Mouse (Mus musculus) ZHBTc4 (cell line): Measurements from ENCODE around the gene Rgs3.
A peak's percentile ranks its signal among the peaks of the same experiment; 100 is the strongest.

Experiments
- DNase-seq: peaks from one replicate; pipeline ENCODE4 v3.0.0-alpha.2; 2011; ENCODE audit warnings: low read depth, low spot score

Rgs3 gene

DNA sequence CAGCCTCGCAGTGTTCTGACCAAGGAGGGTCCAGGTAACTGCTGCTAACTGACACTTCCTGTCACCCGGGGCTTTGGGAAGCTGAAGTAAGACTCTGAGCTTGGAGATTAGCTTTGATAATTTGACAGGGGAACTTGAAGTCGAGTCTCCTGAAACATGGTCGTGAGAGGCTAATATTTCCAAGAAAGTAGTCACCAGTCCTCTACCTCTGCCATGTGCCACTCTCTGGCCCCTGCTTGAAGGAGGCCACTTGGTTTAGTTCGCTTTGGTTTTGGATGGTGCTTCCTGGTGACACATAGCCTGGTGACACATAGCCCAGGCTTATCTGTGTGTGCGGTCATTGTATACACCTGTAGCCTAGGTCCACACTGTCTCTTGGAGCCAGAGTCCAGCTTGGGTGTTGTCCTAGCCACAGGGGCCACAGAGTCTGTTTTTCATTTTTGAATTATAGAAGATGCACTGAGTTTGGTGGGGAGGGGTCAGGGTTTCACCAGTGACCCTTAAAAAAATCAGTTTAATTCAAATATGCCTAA lies at the start of gene Rgs3:
Gene Rgs3, plus strand, starts transcription at position 51 of the 533 bp plus-strand sequence.
- no peak for DNase-seq

DNA sequence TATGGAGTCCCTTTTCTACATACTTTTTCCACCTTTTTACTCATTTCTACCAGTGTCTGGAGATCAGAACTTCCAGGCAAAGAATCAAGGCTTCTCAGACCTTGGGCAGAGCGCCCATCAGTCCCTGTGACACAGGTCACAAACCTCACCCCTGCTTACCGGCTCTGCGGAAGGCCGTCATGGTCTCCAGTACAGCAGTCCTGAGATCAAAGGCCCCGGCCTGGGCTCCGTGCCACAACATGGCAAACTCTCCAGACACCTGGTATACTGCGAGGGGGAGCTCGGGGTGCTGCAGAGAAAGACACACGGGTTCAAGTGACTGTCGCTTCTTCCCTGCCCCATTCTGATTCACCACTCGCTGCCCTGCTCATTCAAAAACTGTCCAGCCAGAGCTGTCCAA lies 49.7 kb upstream of the Rgs3 start:
- no peak for DNase-seq

DNA sequence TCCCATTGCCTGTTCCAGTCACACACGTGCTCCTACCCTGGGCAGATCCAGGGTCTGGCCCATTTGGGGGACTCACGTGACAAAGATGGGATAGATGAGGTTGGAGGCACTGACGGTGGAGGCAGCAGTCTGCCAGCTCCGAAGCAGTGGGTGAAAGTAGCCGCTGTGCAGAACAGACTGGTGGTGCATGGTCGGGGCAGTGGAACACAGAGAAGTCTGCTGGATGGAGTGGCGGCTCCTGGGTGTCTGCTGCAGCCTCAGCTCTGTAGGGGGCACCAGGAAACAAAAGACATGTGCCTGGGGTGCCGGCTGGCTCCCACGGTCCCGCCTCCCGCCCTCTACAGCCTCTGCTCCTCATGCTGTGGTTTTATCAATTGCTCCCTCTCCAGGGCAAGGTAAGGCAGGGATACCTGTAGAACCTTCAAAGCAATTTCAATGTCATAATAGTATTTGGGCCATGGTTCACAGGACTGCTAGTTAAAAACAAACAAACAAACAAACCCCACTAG lies 45.6 kb upstream of the Rgs3 start:
- DNase-seq = peak; percentile 50

DNA sequence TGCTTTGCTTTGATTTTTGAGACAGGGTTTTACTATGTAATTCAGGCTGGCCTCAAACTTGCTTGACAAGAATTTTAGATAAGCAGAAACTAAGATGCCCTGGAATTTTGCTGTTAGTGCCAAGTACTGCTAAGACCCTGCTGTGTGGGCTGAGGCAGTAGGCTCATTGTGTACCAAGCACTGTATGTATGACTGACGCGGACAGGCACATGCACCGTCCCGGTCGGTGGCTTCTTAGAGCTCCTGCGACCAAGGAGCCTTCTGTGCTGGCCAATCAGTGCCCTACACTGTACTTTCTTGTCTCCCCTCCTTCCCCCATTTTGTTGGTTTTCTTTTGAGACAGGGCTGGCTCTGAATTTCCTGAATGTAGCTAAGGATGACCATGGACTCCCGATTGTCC lies 44.7 kb upstream of the Rgs3 start:
- DNase-seq = no peak

DNA sequence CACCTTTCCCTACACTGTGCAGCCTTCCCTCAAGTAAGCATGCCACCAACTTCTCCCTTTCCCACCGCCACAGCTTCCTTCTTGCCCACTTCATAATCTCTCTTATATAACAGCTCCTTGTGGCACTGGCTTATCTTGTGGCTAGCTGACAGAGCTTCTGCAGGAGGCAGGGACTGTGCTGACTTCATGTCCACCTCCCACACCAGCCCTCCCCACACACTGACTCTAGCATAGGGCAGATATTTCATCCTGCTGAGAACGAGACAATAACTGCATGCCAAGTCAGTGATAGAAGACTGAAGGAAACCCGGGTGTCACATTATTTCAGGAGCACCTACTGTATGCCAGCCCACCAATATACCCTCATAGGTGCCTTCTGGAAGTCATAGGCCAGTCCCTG lies 44.2 kb upstream of the Rgs3 start:
- DNase-seq = no peak

- DNase-seq = no peak
Measured at GRCm38 (mm10) chr4:62516079-62516478, 43.6 kb upstream of the Rgs3 start.

- DNase-seq = no peak
Measured at GRCm38 (mm10) chr4:62516579-62516978, 43.1 kb upstream of the Rgs3 start.

DNA sequence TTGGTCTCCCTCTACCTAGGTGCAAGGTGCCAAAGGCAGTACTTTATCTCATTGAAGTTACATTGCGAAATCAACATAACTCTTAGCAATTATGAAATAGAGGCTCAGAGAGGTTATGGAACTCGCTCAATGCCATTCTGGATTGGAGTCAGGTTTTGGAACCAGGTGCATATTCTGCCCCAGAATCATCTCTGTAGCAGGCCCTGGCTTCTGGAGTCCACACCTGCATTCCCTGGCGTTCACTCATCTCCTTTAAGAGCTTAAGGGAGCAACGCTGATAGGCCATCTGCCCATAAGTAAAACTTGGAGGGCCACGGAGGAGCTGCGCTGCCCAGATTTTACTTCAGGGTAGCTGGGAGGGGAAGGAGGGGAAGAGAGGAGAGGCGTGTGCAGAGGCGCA lies 42.6 kb upstream of the Rgs3 start:
- DNase-seq = no peak

DNA sequence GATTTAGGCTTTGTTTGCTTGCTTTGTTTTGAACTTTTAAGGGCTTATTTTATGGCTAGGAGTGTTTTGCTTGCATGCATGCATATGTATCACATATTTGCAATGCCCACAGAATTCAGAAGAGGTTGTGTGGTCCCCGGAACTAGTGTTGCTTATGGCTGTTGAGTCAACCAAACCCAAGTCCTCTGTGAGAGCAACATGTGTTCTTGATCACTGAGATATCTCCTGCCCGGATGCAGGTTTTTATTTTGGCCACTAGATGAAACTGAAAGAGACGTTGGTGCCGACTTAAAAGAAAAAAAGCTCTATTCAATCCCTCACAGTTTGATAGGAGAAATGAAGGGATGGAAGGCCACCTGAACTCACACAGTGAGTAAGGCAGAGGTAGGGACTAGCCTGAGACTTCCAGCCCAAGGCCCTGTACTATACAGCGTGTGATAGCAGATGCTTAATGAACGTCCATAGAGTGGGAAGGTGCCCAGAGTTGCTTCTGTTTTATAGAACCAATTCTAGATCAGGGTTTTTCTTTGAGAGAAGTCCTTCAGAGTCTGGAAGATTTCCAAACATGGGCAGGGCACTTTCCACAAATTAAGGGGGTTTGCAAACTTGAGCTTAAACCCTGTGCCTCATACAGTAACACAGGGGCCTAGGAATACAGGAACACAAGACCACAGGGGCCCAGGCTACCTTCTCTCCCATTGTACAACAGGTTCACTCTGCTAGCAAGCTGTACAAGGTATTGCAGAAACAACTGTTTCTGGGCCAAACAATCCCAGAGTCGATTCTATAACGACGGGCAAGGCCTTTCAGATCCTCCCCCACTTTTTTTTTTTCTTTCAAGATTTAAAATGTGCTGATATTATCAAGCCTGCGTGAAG lies 41.9 kb upstream of the Rgs3 start:
- DNase-seq = no peak

GRCm38 (mm10) chr4:62518416-62519121 lies 41.1 kb upstream of the Rgs3 start:
- DNase-seq = peak; percentile 18

GRCm38 (mm10) chr4:62519122-62519848 lies 40.4 kb upstream of the Rgs3 start:
- no peak for DNase-seq

- peak; percentile 87 for DNase-seq
Measured at GRCm38 (mm10) chr4:62519849-62520233, 39.8 kb upstream of the Rgs3 start, which contains the start of gene Alad. Gene Alad, minus strand, starts transcription at chr4:62519918.

DNA sequence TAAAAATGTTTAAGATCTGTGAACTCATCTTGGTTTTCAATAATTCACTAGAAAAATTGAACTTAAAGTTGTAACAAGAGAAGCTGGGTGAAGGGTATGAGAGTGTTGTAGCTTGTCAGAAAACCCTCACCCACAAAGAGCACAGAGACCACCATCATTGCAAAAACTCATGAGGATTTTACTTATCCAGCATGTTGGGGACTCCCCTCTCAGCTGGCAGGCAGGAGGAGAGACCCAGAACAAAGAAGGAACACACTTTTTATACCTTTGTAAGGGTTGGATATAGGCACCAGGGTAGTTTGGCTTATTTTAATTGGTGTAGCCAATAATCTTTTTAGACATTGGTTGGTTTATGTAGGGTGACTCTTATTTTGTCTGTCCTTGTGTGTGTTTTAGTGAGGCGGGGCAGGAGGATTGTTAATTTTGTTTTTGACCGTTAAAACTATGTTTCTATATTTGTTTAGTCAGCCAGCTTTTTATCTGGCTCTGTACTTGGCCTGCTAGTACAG lies 38.7 kb upstream of the Rgs3 start:
- DNase-seq = no peak

GRCm38 (mm10) chr4:62524651-62525488 lies 34.8 kb upstream of the Rgs3 start, which contains the start of the genes Pole3 and 4933430I17Rik:
Gene Pole3, minus strand, starts transcription at chr4:62525068.
Gene 4933430I17Rik, plus strand, starts transcription at chr4:62525369.
- DNase-seq = peak; percentile 100

- DNase-seq = no peak
Measured at GRCm38 (mm10) chr4:62525489-62525811, 34.2 kb upstream of the Rgs3 start.

- no peak for DNase-seq
Measured at GRCm38 (mm10) chr4:62526256-62526655, 33.4 kb upstream of the Rgs3 start.

DNA sequence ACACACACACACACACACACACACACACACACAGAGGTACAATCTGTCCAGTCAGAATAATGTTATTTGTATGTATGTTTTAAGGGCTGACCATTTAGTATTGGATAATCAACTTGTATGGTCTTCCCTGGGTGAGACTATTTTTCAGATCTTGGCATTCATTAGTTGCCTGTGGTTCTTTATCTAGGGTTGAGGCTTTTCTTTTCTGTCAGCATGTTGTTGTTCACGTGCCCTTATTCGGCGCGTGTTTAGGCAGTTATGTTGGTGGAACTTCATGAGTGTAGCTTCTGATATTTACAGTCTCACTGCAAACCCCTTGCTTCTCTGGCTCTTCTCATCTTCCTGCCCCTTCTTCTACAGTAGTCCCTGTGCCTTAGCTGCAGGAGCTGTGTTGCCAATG lies 32.0 kb upstream of the Rgs3 start:
- DNase-seq = no peak

DNA sequence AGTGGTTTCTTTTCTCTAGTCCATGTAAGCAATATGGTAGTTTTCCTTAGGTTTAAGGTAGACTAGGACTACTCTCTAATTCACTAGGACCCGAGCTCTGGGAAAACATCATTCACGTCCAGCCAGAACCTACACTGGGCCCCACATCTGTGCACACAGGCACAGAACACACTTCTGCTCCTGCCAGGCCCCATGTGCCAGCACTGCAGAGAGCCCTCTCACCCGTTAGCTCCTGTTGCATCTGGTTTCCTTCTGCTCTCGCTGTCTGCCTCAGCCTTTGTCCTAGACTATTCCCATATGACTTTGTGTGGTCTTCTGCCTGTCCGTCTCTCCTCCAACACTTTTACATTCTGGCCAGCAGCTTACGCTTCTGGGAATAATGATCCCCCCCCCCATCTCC lies 25.9 kb upstream of the Rgs3 start:
- DNase-seq = no peak

- DNase-seq = no peak
Measured at GRCm38 (mm10) chr4:62541802-62542201, 17.8 kb upstream of the Rgs3 start.

DNA sequence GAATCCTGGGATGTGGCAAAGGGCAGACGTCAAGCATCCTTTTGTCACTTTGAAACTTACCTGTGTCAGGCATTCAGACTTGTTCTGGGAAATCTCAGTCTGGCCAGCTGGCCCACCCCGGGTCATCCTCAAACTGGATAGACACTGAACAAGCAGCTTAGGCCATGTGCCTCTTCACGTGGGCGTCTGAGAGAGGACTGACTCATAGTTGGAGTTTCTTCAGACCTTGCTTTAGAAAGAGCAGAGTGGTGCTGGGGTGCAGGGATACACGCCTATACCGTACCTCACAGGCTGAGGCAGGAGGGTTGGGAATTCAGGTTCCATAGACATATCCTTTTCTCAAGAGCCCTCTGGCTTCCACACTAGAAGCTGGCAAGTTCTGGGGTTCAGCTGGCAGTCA lies 15.9 kb upstream of the Rgs3 start:
- DNase-seq = no peak

- DNase-seq = peak; percentile 62
Measured at GRCm38 (mm10) chr4:62544801-62545200, 14.8 kb upstream of the Rgs3 start.
